Mouse (Mus musculus) stomach, postnatal 0 days (tissue): Measurements from ENCODE around the gene Ppil6. TPM values are rescaled to one million over a fixed set of nuclear protein-coding genes. Genes with fewer than 3 reads are reported as not detected.

Experiments
- ATAC-seq: fragments of 200-750 bp; cut with Nextera tagmentation; 2 replicates; pipeline ENCODE4 v1.8.0; 2017; ENCODE audit not compliant: low FRiP score, low TSS enrichment
- DNase-seq: peaks from one replicate; pipeline ENCODE4 v3.0.0-alpha.2; 2016; ENCODE audit warnings: low spot score
- H3K27ac ChIP-seq: fragments of 300-500 bp; sonication (generic); replicated peaks from 2 replicates; pipeline ENCODE4 v1.5.1; 2014; ENCODE audit warnings: mild to moderate bottlenecking, control low read depth
- H3K27me3 ChIP-seq: fragments of 300-500 bp; sonication (generic); 2 replicates; pipeline ENCODE4 v1.6.1; 2014; ENCODE audit warnings: low read length; ENCODE audit not compliant: control insufficient read depth, insufficient read depth
- H3K36me3 ChIP-seq: fragments of 300-500 bp; sonication (generic); 2 replicates; pipeline ENCODE4 v1.6.1; 2014; ENCODE audit warnings: low read length, mixed read lengths; ENCODE audit not compliant: control insufficient read depth, insufficient read depth
- H3K4me1 ChIP-seq: fragments of 300-500 bp; sonication (generic); replicated peaks from 2 replicates; pipeline ENCODE4 v1.6.1; 2014; ENCODE audit warnings: antibody characterized with exemption; ENCODE audit not compliant: control insufficient read depth, insufficient read depth
- H3K4me2 ChIP-seq: fragments of 300-500 bp; sonication (generic); replicated peaks from 2 replicates; pipeline ENCODE4 v1.6.1; 2014; ENCODE audit warnings: low read depth, mild to moderate bottlenecking, control low read depth, moderate library complexity
- H3K4me3 ChIP-seq: fragments of 300-500 bp; sonication (generic); 2 replicates; pipeline ENCODE4 v1.5.1; 2014; ENCODE audit warnings: low read depth, low read length, control low read depth
- H3K9ac ChIP-seq: fragments of 300-500 bp; sonication (generic); 2 replicates; pipeline ENCODE4 v1.6.1; 2014; ENCODE audit warnings: mild to moderate bottlenecking, low read length, control low read depth, mixed read lengths
- H3K9me3 ChIP-seq: fragments of 300-500 bp; sonication (generic); 2 replicates; pipeline ENCODE4 v1.6.1; 2016; ENCODE audit warnings: low read length; ENCODE audit not compliant: control insufficient read depth
- CTCF ChIP-seq: IDR thresholded peaks from 2 replicates; pipeline ENCODE4 v1.5.1; 2016; ENCODE audit warnings: antibody characterized with exemption, low read depth, mild to moderate bottlenecking, moderate library complexity
- EP300 ChIP-seq: optimal IDR thresholded peaks from 2 replicates; pipeline ENCODE3; 2016; ENCODE audit warnings: antibody characterized with exemption
- WGBS: fragments of 180-500 bp; shearing (Covaris S2); extraction: QIAGEN DNeasy Blood & Tissue Kit; methylation state at CpG from one replicate; pipeline ENCODE4 v1.1.7; 2014; 5-methylcytosine and 5-hydroxymethylcytosine counted together
- polyA plus RNA-seq: library from polyadenylated mRNA; unstranded; fragments of >200 nt; fragmentation: Nextera tagmentation; extraction: Ambion mirVana; gene quantifications from 2 replicates; pipeline ENCODE4 v1.2.1, GENCODE M21; 2015

Ppil6 gene
- polyA plus RNA-seq, 1 experiment from 2014 or later = 2.5 TPM

- ATAC-seq = no peak
- peaks cover 5% of the 10 kb centered on the region for H3K36me3 ChIP-seq
- H3K4me1 ChIP-seq = no peaks in the 10 kb centered on the region
- DNase-seq = no peak
- no peak overlapping the region for H3K9ac ChIP-seq
- H3K27ac ChIP-seq = no peak overlapping the region
- H3K9me3 ChIP-seq = no peaks in the 10 kb centered on the region
- no peak overlapping the region for H3K4me3 ChIP-seq
- no peaks in the 10 kb centered on the region for H3K27me3 ChIP-seq
- H3K4me2 ChIP-seq = no peak overlapping the region
- TF ChIP-seq EP300 = no peak
- TF ChIP-seq CTCF = no peak
- WGBS = 93% methylated on average over 9 of the region's 9 CpGs
These were observed 38.6 kb upstream of the Ppil6 start for GRCm38 (mm10) chr10:41451656-41452055.

GRCm38 (mm10) chr10:41452791-41453190 is 37.4 kb upstream of the Ppil6 start:
- no peak for TF ChIP-seq EP300
- TF ChIP-seq CTCF = no peak
- no peak overlapping the region for H3K4me3 ChIP-seq
- H3K4me1 ChIP-seq = no peaks in the 10 kb centered on the region
- H3K9ac ChIP-seq = no peak overlapping the region
- DNase-seq = no peak
- ATAC-seq = no peak
- no peak overlapping the region for H3K4me2 ChIP-seq
- H3K27me3 ChIP-seq = no peaks in the 10 kb centered on the region
- no peak overlapping the region for H3K27ac ChIP-seq
- peaks cover 5% of the 10 kb centered on the region for H3K36me3 ChIP-seq
- WGBS = 86% methylated on average over 3 of the region's 3 CpGs
- no peaks in the 10 kb centered on the region for H3K9me3 ChIP-seq

GRCm38 (mm10) chr10:41459990-41460389 is 30.2 kb upstream of the Ppil6 start:
- no peak for ATAC-seq
- H3K4me1 ChIP-seq = no peaks in the 10 kb centered on the region
- no peak overlapping the region for H3K9ac ChIP-seq
- no peaks in the 10 kb centered on the region for H3K9me3 ChIP-seq
- no peak for TF ChIP-seq EP300
- no peak for TF ChIP-seq CTCF
- no peak overlapping the region for H3K4me3 ChIP-seq
- DNase-seq = no peak
- H3K27ac ChIP-seq = no peak overlapping the region
- no peak overlapping the region for H3K4me2 ChIP-seq
- H3K27me3 ChIP-seq = no peaks in the 10 kb centered on the region
- peaks cover 4% of the 10 kb centered on the region for H3K36me3 ChIP-seq
- 70% methylated on average over 4 of the region's 4 CpGs for WGBS

GRCm38 (mm10) chr10:41460501-41460900 is 29.7 kb upstream of the Ppil6 start:
- DNase-seq (no peak), ATAC-seq (no peak)
- Histone ChIP-seq H3K4me3 (no peak overlapping the region), H3K4me2 (no peak overlapping the region), H3K27ac (no peak overlapping the region), H3K9ac (no peak overlapping the region), H3K4me1 (no peaks in the 10 kb centered on the region), H3K9me3 (no peaks in the 10 kb centered on the region), H3K27me3 (no peaks in the 10 kb centered on the region), H3K36me3 (peaks cover 4% of the 10 kb centered on the region; the same call in 1 of the 2 replicates)
- WGBS = 16% methylated on average over 2 of the region's 2 CpGs
- TF ChIP-seq CTCF (no peak), EP300 (no peak)

GRCm38 (mm10) chr10:41461057-41461722 is 29.0 kb upstream of the Ppil6 start:
- WGBS = 86% methylated on average over 3 of the region's 3 CpGs
- no peaks in the 10 kb centered on the region for H3K4me1 ChIP-seq
- no peak overlapping the region for H3K9ac ChIP-seq
- H3K4me3 ChIP-seq = no peak overlapping the region
- no peak overlapping the region for H3K27ac ChIP-seq
- no peak for DNase-seq
- H3K4me2 ChIP-seq = no peak overlapping the region
- TF ChIP-seq CTCF (no peak), EP300 (no peak)
- H3K27me3 ChIP-seq = no peaks in the 10 kb centered on the region
- H3K9me3 ChIP-seq = no peaks in the 10 kb centered on the region
- peaks cover 4% of the 10 kb centered on the region; the same call in 1 of the 2 replicates for H3K36me3 ChIP-seq
- no peak for ATAC-seq

- no peak for TF ChIP-seq CTCF
- TF ChIP-seq EP300 = no peak
- Histone ChIP-seq H3K4me2 (no peak overlapping the region), H3K27ac (no peak overlapping the region), H3K36me3 (peaks cover 4% of the 10 kb centered on the region; the same call in 1 of the 2 replicates), H3K9ac (no peak overlapping the region), H3K4me3 (no peak overlapping the region), H3K4me1 (no peaks in the 10 kb centered on the region), H3K27me3 (no peaks in the 10 kb centered on the region), H3K9me3 (no peaks in the 10 kb centered on the region)
- DNase-seq (no peak), ATAC-seq (no peak)
- 65% methylated on average over 15 of the region's 15 CpGs for WGBS
These were observed 25.8 kb upstream of the Ppil6 start for GRCm38 (mm10) chr10:41464401-41464955.
